Comparison of ENCODE assay signal across 21 mouse cellular contexts in genomic region chr11:100207498-100207897, GRCm38 (mm10). TPM values are rescaled to one million over a fixed set of nuclear protein-coding genes. Genes with fewer than 3 reads are reported as not detected.
DNase-seq lines count a peak whose midpoint lies in the region; ATAC-seq and TF ChIP-seq lines count a peak whose summit lies in the region.
"Had no signal": no experiment of that assay in that cellular context is flagged by ENCODE, and none has a peak within 500 bp of the region (broad histone marks: within the 10 kb centered on the region; RNA-seq: fewer than 3 reads in every experiment).

Gene Krt14 (minus strand): TSS chr11:100207548.

- no peak for DNase-seq in embryonic facial prominence, embryonic 10.5 days (ENCODE audit: low spot score)
- DNase-seq in limb, embryonic 11.5 days (ENCODE audit: low spot score): no peak
- DNase-seq in stomach, postnatal 0 days (ENCODE audit: low spot score): no peak
- no peak for DNase-seq in gastrocnemius, postnatal 4 days (ENCODE audit: low spot score in 2 of 2)
- no peak for DNase-seq in cerebellum, adult 8-10 months
- DNase-seq: adrenal gland, postnatal 25 days; cerebellum, adult 9-10 months; gastrocnemius, adult 2 months; heart, adult 18-20 months; thymus, postnatal 25 days had no signal

- no peak within 1 kb of the TSS for H3K4me3 ChIP-seq in neural tube, embryonic 12.5 days
- H3K4me3 ChIP-seq in neural tube, embryonic 15.5 days (replicated peaks): no peak within 1 kb of the TSS
- H3K4me3 ChIP-seq in embryonic facial prominence, embryonic 10.5 days: no peak within 1 kb of the TSS
- H3K4me3 ChIP-seq in limb, embryonic 11.5 days (ENCODE audit: low read depth, low read length): no peak within 1 kb of the TSS
- peak within 1 kb of the TSS; percentile 15 for H3K4me3 ChIP-seq in stomach, postnatal 0 days (ENCODE audit: low read depth, low read length)
- H3K4me3 ChIP-seq: gastrocnemius, adult 2 months; hindbrain, embryonic 10.5 days; kidney, embryonic 15.5 days; liver, embryonic 12.5 days; lung, embryonic 15.5 days; midbrain, embryonic 13.5 days had no signal

- H3K27me3 ChIP-seq in neural tube, embryonic 12.5 days (replicated peaks): no peaks in the 10 kb centered on the region
- no peaks in the 10 kb centered on the region for H3K27me3 ChIP-seq in neural tube, embryonic 15.5 days (replicated peaks)
- no peaks in the 10 kb centered on the region for H3K27me3 ChIP-seq in embryonic facial prominence, embryonic 10.5 days (replicated peaks; ENCODE audit: low read depth, poor library complexity, severe bottlenecking)
- no peaks in the 10 kb centered on the region for H3K27me3 ChIP-seq in limb, embryonic 11.5 days (ENCODE audit: control insufficient read depth, insufficient read depth, low read length)
- H3K27me3 ChIP-seq in stomach, postnatal 0 days (ENCODE audit: control insufficient read depth, insufficient read depth, low read length): no peaks in the 10 kb centered on the region
- H3K27me3 ChIP-seq: kidney, embryonic 15.5 days; liver, embryonic 12.5 days; lung, embryonic 15.5 days; midbrain, embryonic 13.5 days had no signal

- TF ChIP-seq EP300 in stomach, postnatal 0 days (optimal IDR thresholded peaks at IDR 0.05): no peak

- H3K9me3 ChIP-seq in neural tube, embryonic 12.5 days: no peaks in the 10 kb centered on the region
- H3K9me3 ChIP-seq in neural tube, embryonic 15.5 days (replicated peaks): no peaks in the 10 kb centered on the region
- H3K9me3 ChIP-seq in embryonic facial prominence, embryonic 10.5 days: no peaks in the 10 kb centered on the region
- no peaks in the 10 kb centered on the region for H3K9me3 ChIP-seq in limb, embryonic 11.5 days (ENCODE audit: control insufficient read depth, low read length)
- no peaks in the 10 kb centered on the region for H3K9me3 ChIP-seq in stomach, postnatal 0 days (ENCODE audit: control insufficient read depth, low read length)
- H3K9me3 ChIP-seq: hindbrain, embryonic 10.5 days; kidney, embryonic 15.5 days; liver, embryonic 12.5 days; lung, embryonic 15.5 days; midbrain, embryonic 13.5 days had no signal

- H3K27ac ChIP-seq in neural tube, embryonic 12.5 days: no peak within 1 kb of the TSS
- H3K27ac ChIP-seq in neural tube, embryonic 15.5 days (replicated peaks): no peak within 1 kb of the TSS
- no peak within 1 kb of the TSS for H3K27ac ChIP-seq in embryonic facial prominence, embryonic 10.5 days (replicated peaks)
- H3K27ac ChIP-seq in limb, embryonic 11.5 days (replicated peaks; ENCODE audit: low read depth, low read length): no peak within 1 kb of the TSS
- H3K27ac ChIP-seq in stomach, postnatal 0 days (replicated peaks): peak within 1 kb of the TSS; percentile 63
- H3K27ac ChIP-seq: gastrocnemius, adult 2 months; hindbrain, embryonic 10.5 days; kidney, embryonic 15.5 days; liver, embryonic 12.5 days; lung, embryonic 15.5 days; midbrain, embryonic 13.5 days had no signal

- H3K36me3 ChIP-seq in neural tube, embryonic 12.5 days: no peaks in the 10 kb centered on the region
- no peaks in the 10 kb centered on the region for H3K36me3 ChIP-seq in neural tube, embryonic 15.5 days
- H3K36me3 ChIP-seq in embryonic facial prominence, embryonic 10.5 days (replicated peaks): no peaks in the 10 kb centered on the region
- H3K36me3 ChIP-seq in limb, embryonic 11.5 days (ENCODE audit: control insufficient read depth, insufficient read depth, low read length): no peaks in the 10 kb centered on the region
- H3K36me3 ChIP-seq in stomach, postnatal 0 days (ENCODE audit: control insufficient read depth, insufficient read depth, low read length): no peaks in the 10 kb centered on the region
- H3K36me3 ChIP-seq: hindbrain, embryonic 10.5 days; kidney, embryonic 15.5 days; liver, embryonic 12.5 days; lung, embryonic 15.5 days; midbrain, embryonic 13.5 days had no signal

- no peak for ATAC-seq in neural tube, embryonic 12.5 days (ENCODE audit: low FRiP score, low read depth)
- ATAC-seq in neural tube, embryonic 15.5 days (ENCODE audit: low FRiP score): no peak
- ATAC-seq in limb, embryonic 11.5 days (ENCODE audit: insufficient number of reproducible peaks, low FRiP score, low TSS enrichment, low read depth): no peak
- no peak for ATAC-seq in stomach, postnatal 0 days (ENCODE audit: low FRiP score, low TSS enrichment)
- ATAC-seq: inflammation-experienced regulatory T-cells, adult 6 months; liver, embryonic 12.5 days; midbrain, embryonic 13.5 days had no signal

- TF ChIP-seq CTCF in stomach, postnatal 0 days (IDR thresholded peaks at IDR 0.05; ENCODE audit: low read depth): no peak

- H3K4me2 ChIP-seq in neural tube, embryonic 12.5 days (replicated peaks): no peak within 1 kb of the TSS
- no peak within 1 kb of the TSS for H3K4me2 ChIP-seq in neural tube, embryonic 15.5 days
- H3K4me2 ChIP-seq in limb, embryonic 11.5 days (ENCODE audit: low read depth, severe bottlenecking): no peak within 1 kb of the TSS
- no peak within 1 kb of the TSS for H3K4me2 ChIP-seq in stomach, postnatal 0 days (replicated peaks; ENCODE audit: low read depth)
- H3K4me2 ChIP-seq: kidney, embryonic 15.5 days; liver, embryonic 12.5 days; lung, embryonic 15.5 days; midbrain, embryonic 13.5 days had no signal

- no peaks in the 10 kb centered on the region for H3K4me1 ChIP-seq in neural tube, embryonic 12.5 days
- H3K4me1 ChIP-seq in neural tube, embryonic 15.5 days: no peaks in the 10 kb centered on the region
- H3K4me1 ChIP-seq in embryonic facial prominence, embryonic 10.5 days: no peaks in the 10 kb centered on the region
- no peaks in the 10 kb centered on the region for H3K4me1 ChIP-seq in limb, embryonic 11.5 days (ENCODE audit: control insufficient read depth, insufficient read depth, low read length)
- H3K4me1 ChIP-seq in stomach, postnatal 0 days (replicated peaks; ENCODE audit: control insufficient read depth, insufficient read depth): no peaks in the 10 kb centered on the region
- H3K4me1 ChIP-seq: hindbrain, embryonic 10.5 days; kidney, embryonic 15.5 days; liver, embryonic 12.5 days; lung, embryonic 15.5 days; midbrain, embryonic 13.5 days had no signal

- no peak within 1 kb of the TSS for H3K9ac ChIP-seq in neural tube, embryonic 12.5 days
- H3K9ac ChIP-seq in neural tube, embryonic 15.5 days (replicated peaks): no peak within 1 kb of the TSS
- no peak within 1 kb of the TSS for H3K9ac ChIP-seq in limb, embryonic 11.5 days (ENCODE audit: low read length)
- no peak within 1 kb of the TSS for H3K9ac ChIP-seq in stomach, postnatal 0 days (ENCODE audit: low read length)
- H3K9ac ChIP-seq: kidney, embryonic 15.5 days; liver, embryonic 12.5 days; lung, embryonic 15.5 days; midbrain, embryonic 13.5 days had no signal

- WGBS in neural tube, embryonic 12.5 days: 91% methylated on average over 8 of the region's 8 CpGs
- 88% methylated on average over 8 of the region's 8 CpGs for WGBS in neural tube, embryonic 15.5 days
- 90% methylated on average over 8 of the region's 8 CpGs for WGBS in embryonic facial prominence, embryonic 10.5 days
- 91% methylated on average over 8 of the region's 8 CpGs for WGBS in limb, embryonic 11.5 days
- 70% methylated on average over 8 of the region's 8 CpGs for WGBS in stomach, postnatal 0 days

RNA-seq across cellular contexts. Expression of gene Krt14, which starts in this region (rescaled TPM):
- polyA plus RNA-seq in neural tube, embryonic 12.5 days (2016; fragmentation: Nextera tagmentation; extraction: Ambion mirVana): 10.5 and 11.6 TPM in 2 replicates
- 1.7 and 6.3 TPM in 2 replicates for polyA plus RNA-seq in neural tube, embryonic 15.5 days (2015; fragmentation: Nextera tagmentation; extraction: Ambion mirVana)
- polyA plus RNA-seq in embryonic facial prominence, embryonic 10.5 days (2016; fragmentation: Nextera tagmentation; extraction: Ambion mirVana): 12.0 and 16.1 TPM in 2 replicates
- 47.5 and 49.6 TPM in 2 replicates for polyA plus RNA-seq in limb, embryonic 11.5 days (2014; fragmentation: Nextera tagmentation; extraction: Ambion mirVana)
- polyA plus RNA-seq in stomach, postnatal 0 days (2015; fragmentation: Nextera tagmentation; extraction: Ambion mirVana): 279 and 287 TPM in 2 replicates
- 1 to 10 TPM in 1 of 2 experiments, under 1 TPM in 1; 0.15 to 1.8 TPM for total RNA-seq in gastrocnemius, postnatal 4 days (2021)
- total RNA-seq: adrenal gland, postnatal 25 days; gastrocnemius, adult 2 months; heart, adult 18-20 months; layer of hippocampus, adult 18-20 months; left cerebral cortex, adult 8-10 months; megakaryocyte progenitor cell, adult 5-6 weeks had no signal
- polyA plus RNA-seq: inflammation-experienced regulatory T-cells, adult 6 months had no signal
